Mouse (Mus musculus) limb, embryonic 12.5 days (tissue): ENCODE results near the gene Mms19. TPM values are rescaled to one million over a fixed set of nuclear protein-coding genes. Genes with fewer than 3 reads are reported as not detected.
A peak's percentile ranks its signal among the peaks of the same experiment; 100 is the strongest.

ENCODE experiments used
- ATAC-seq: fragments of 200-750 bp; cut with Nextera tagmentation; 2 replicates; pipeline ENCODE4 v1.8.0; 2017; ENCODE audit warnings: low read depth, moderate TSS enrichment; ENCODE audit not compliant: insufficient number of reproducible peaks, insufficient read depth, low FRiP score, low TSS enrichment
- H3K27ac ChIP-seq: fragments of 300-500 bp; sonication (generic); 2 replicates; pipeline ENCODE4 v1.5.1; 2016; ENCODE audit warnings: mild to moderate bottlenecking, moderate library complexity
- H3K27me3 ChIP-seq: fragments of 300-500 bp; sonication (generic); 2 replicates; pipeline ENCODE4 v1.6.1; 2016; ENCODE audit warnings: mild to moderate bottlenecking, moderate library complexity
- H3K36me3 ChIP-seq: fragments of 300-500 bp; sonication (generic); 2 replicates; pipeline ENCODE4 v1.6.1; 2016; ENCODE audit warnings: mild to moderate bottlenecking, moderate library complexity
- H3K4me1 ChIP-seq: fragments of 300-500 bp; sonication (generic); replicated peaks from 2 replicates; pipeline ENCODE4 v1.6.1; 2016
- H3K4me2 ChIP-seq: fragments of 300-500 bp; sonication (generic); 2 replicates; pipeline ENCODE4 v1.6.1; 2016; ENCODE audit warnings: mild to moderate bottlenecking, moderate library complexity
- H3K4me3 ChIP-seq: fragments of 300-500 bp; sonication (generic); replicated peaks from 2 replicates; pipeline ENCODE4 v1.5.1; 2016; ENCODE audit warnings: mild to moderate bottlenecking
- H3K9ac ChIP-seq: fragments of 300-500 bp; sonication (generic); replicated peaks from 2 replicates; pipeline ENCODE4 v1.6.1; 2016; ENCODE audit warnings: mild to moderate bottlenecking, moderate library complexity
- H3K9me3 ChIP-seq: fragments of 300-500 bp; sonication (generic); 2 replicates; pipeline ENCODE4 v1.6.1; 2016; ENCODE audit warnings: mild to moderate bottlenecking, moderate library complexity
- WGBS: fragments of 180-500 bp; shearing (Covaris S2); methylation state at CpG from one replicate; pipeline ENCODE4 v1.1.7; 2016; 5-methylcytosine and 5-hydroxymethylcytosine counted together
- polyA plus RNA-seq: library from polyadenylated mRNA; unstranded; fragments of >200 nt; fragmentation: Nextera tagmentation; extraction: Ambion mirVana; gene quantifications from 2 replicates; pipeline ENCODE4 v1.2.1, GENCODE M21; 2016

The Mms19 gene
- 41.3 and 42.5 TPM in 2 replicates for polyA plus RNA-seq

GRCm38 (mm10) chr19:41980819-41981594, at the start of gene Mms19:
Gene Mms19, minus strand, starts transcription at chr19:41981157.
- H3K27ac ChIP-seq: peak within 1 kb of the TSS; percentile 88
- peaks cover 46% of the 10 kb centered on the region for H3K4me1 ChIP-seq
- H3K36me3 ChIP-seq: 0 out of 2 replicates have a peak, but pooled peaks cover 3% of the 10 kb centered on the region
- ATAC-seq: peak; percentile 95
- under 1% methylated on average over 62 of the region's 68 CpGs for WGBS
- peak within 1 kb of the TSS; percentile 85 for H3K4me2 ChIP-seq
- peak within 1 kb of the TSS; percentile 80 for H3K9ac ChIP-seq
- peaks cover 6% of the 10 kb centered on the region; the same call in 1 of the 2 replicates for H3K27me3 ChIP-seq
- H3K9me3 ChIP-seq: no peaks in the 10 kb centered on the region
- H3K4me3 ChIP-seq: peak within 1 kb of the TSS; percentile 85

GRCm38 (mm10) chr19:42026158-42026557, 45.2 kb upstream of the Mms19 start:
- Histone ChIP-seq H3K9me3 (no peaks in the 10 kb centered on the region), H3K36me3 (no peaks in the 10 kb centered on the region), H3K27ac (no peak overlapping the region), H3K9ac (no peak overlapping the region), H3K27me3 (no peaks in the 10 kb centered on the region), H3K4me3 (no peak overlapping the region), H3K4me2 (no peak overlapping the region), H3K4me1 (no peaks in the 10 kb centered on the region)
- 0 out of 2 replicates have a peak, but pooled peaks have one; percentile 38 for ATAC-seq
- 6% methylated on average over 5 of the region's 5 CpGs for WGBS

DNA sequence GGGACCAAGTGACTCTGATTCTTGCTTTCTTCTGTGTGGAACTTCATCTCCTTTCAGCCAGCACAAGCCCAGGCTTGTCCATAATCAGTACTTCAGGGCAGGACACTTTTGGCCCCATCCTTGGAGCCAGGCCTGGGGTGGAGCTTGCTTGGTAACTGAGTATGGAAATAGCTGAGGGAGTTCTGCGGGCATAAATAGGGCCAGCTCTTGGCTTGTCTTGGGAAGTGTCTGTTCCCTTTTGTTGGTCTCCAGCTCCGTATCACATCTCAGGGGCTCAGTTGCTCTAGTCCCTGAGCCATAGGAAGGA, 41.5 kb upstream of the Mms19 start:
- no peak overlapping the region for H3K4me2 ChIP-seq
- ATAC-seq: no peak
- 83% methylated on average over 2 of the region's 2 CpGs for WGBS
- H3K9ac ChIP-seq: 0 out of 2 replicates have a peak overlapping the region, but pooled peaks have one; percentile 12
- no peaks in the 10 kb centered on the region for H3K9me3 ChIP-seq
- no peak overlapping the region for H3K27ac ChIP-seq
- H3K27me3 ChIP-seq: no peaks in the 10 kb centered on the region
- no peak overlapping the region for H3K4me3 ChIP-seq
- H3K36me3 ChIP-seq: no peaks in the 10 kb centered on the region
- H3K4me1 ChIP-seq: peaks cover 17% of the 10 kb centered on the region

- Histone ChIP-seq H3K27ac (no peak overlapping the region), H3K27me3 (no peaks in the 10 kb centered on the region), H3K9me3 (no peaks in the 10 kb centered on the region), H3K36me3 (no peaks in the 10 kb centered on the region), H3K4me2 (no peak overlapping the region), H3K9ac (no peak overlapping the region), H3K4me1 (peaks cover 23% of the 10 kb centered on the region), H3K4me3 (no peak overlapping the region)
- no peak for ATAC-seq
- 81% methylated on average over 10 of the region's 10 CpGs for WGBS
These were observed 41.0 kb upstream of the Mms19 start for GRCm38 (mm10) chr19:42021681-42022541.

DNA sequence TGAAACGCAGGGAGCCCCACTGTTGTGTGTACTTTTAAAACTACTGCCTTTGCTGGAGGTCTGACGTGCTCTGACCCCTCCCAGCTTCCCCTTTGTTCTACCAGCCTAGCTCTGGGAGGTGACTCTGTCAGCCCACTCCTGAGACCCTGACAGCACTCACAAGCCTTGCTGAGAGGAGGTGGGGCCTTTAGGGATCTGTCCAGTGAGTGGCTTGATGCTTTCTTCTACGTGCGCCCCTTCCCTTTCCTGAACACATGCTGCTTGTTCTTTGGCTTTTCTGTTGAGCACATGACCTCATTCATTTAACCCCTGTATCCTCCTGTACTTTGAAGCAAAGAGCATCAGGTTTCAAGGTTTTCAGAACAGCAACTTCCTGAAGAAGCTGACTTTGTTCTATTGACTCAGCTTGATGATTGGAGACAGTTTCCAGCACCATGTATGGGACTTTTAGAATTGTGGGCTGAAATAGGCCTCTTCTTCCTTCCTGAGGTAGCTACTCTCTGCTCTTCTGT, 38.1 kb upstream of the Mms19 start:
- H3K4me1 ChIP-seq: peaks cover 41% of the 10 kb centered on the region
- 37% methylated on average over 4 of the region's 4 CpGs for WGBS
- peak overlapping the region; percentile 80 for H3K27ac ChIP-seq
- no peaks in the 10 kb centered on the region for H3K36me3 ChIP-seq
- H3K27me3 ChIP-seq: no peaks in the 10 kb centered on the region
- no peak overlapping the region for H3K4me2 ChIP-seq
- no peaks in the 10 kb centered on the region for H3K9me3 ChIP-seq
- no peak overlapping the region for H3K4me3 ChIP-seq
- H3K9ac ChIP-seq: no peak overlapping the region
- ATAC-seq: no peak

DNA sequence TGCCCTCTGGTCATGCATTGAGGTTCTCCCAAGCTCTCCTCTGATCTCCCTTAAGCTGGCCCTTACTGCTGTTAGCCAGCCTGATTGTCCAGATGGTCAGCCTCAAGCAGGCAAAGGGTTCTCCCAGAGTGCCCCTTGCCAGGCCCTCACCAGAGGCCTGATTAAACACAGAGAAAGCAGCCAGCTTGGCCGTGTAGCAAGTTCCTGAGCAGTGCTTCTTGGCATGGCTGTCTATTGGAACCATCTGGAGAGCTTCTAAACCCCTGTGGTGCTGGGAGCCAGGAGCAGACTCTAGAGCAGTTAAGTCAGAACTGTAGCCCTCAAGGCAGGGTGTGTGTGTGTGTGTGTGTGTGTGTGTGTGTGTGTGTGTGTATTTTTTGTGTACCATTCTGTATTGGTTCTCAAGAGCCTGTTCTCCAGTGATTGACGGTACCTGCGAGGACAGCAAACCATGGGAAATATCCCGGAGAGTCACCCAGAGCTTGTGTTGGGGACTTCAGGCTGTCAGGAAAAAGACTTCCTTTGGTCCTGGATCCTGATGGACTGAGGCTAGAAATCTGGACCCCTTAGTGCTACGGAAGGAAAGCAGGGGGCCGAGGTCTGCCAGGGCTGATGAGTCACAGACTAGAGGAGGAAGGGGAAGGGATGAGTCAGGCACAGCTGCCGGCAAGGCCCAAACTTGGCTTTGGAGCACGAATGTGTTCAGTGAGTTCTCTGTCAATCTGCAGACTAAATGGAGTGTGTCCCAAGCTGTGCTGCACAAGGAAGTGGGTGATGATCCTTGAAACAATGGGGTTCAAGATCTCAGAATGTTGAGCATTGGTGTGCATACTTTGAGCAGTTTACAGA, 36.7 kb upstream of the Mms19 start:
- H3K4me3 ChIP-seq: no peak overlapping the region
- peaks cover 41% of the 10 kb centered on the region for H3K4me1 ChIP-seq
- no peaks in the 10 kb centered on the region for H3K9me3 ChIP-seq
- no peak for ATAC-seq
- peak overlapping the region; percentile 1; the same call in 1 of the 2 replicates for H3K9ac ChIP-seq
- 71% methylated on average over 8 of the region's 8 CpGs for WGBS
- H3K4me2 ChIP-seq: no peak overlapping the region
- H3K27ac ChIP-seq: peak overlapping the region; percentile 80
- no peaks in the 10 kb centered on the region; the same call in 1 of the 2 replicates for H3K36me3 ChIP-seq
- H3K27me3 ChIP-seq: no peaks in the 10 kb centered on the region

- Histone ChIP-seq H3K4me2 (no peak overlapping the region), H3K4me1 (peaks cover 41% of the 10 kb centered on the region), H3K9me3 (no peaks in the 10 kb centered on the region), H3K9ac (peak overlapping the region; percentile 1; the same call in 1 of the 2 replicates), H3K4me3 (no peak overlapping the region), H3K27me3 (no peaks in the 10 kb centered on the region), H3K27ac (peak overlapping the region; percentile 80), H3K36me3 (no peaks in the 10 kb centered on the region; the same call in 1 of the 2 replicates)
- 55% methylated on average over 5 of the region's 5 CpGs for WGBS
- no peak for ATAC-seq
These were observed 35.9 kb upstream of the Mms19 start for GRCm38 (mm10) chr19:42016840-42017239.

- H3K27ac ChIP-seq: peak overlapping the region; percentile 18; the same call in 1 of the 2 replicates
- no peak overlapping the region for H3K9ac ChIP-seq
- no peaks in the 10 kb centered on the region for H3K27me3 ChIP-seq
- 73% methylated on average over 4 of the region's 4 CpGs for WGBS
- no peaks in the 10 kb centered on the region for H3K9me3 ChIP-seq
- peaks cover 41% of the 10 kb centered on the region for H3K4me1 ChIP-seq
- no peaks in the 10 kb centered on the region; the same call in 1 of the 2 replicates for H3K36me3 ChIP-seq
- ATAC-seq: no peak
- H3K4me3 ChIP-seq: no peak overlapping the region
- no peak overlapping the region for H3K4me2 ChIP-seq
These were observed 35.3 kb upstream of the Mms19 start for GRCm38 (mm10) chr19:42016251-42016650.

- H3K4me1 ChIP-seq: peaks cover 41% of the 10 kb centered on the region
- no peak overlapping the region for H3K27ac ChIP-seq
- no peak overlapping the region for H3K4me2 ChIP-seq
- H3K9ac ChIP-seq: no peak overlapping the region
- 87% methylated on average over 6 of the region's 6 CpGs for WGBS
- ATAC-seq: no peak
- no peaks in the 10 kb centered on the region for H3K9me3 ChIP-seq
- H3K4me3 ChIP-seq: no peak overlapping the region
- H3K36me3 ChIP-seq: no peaks in the 10 kb centered on the region; the same call in 1 of the 2 replicates
- no peaks in the 10 kb centered on the region for H3K27me3 ChIP-seq
These were observed 34.0 kb upstream of the Mms19 start for GRCm38 (mm10) chr19:42015001-42015400.

DNA sequence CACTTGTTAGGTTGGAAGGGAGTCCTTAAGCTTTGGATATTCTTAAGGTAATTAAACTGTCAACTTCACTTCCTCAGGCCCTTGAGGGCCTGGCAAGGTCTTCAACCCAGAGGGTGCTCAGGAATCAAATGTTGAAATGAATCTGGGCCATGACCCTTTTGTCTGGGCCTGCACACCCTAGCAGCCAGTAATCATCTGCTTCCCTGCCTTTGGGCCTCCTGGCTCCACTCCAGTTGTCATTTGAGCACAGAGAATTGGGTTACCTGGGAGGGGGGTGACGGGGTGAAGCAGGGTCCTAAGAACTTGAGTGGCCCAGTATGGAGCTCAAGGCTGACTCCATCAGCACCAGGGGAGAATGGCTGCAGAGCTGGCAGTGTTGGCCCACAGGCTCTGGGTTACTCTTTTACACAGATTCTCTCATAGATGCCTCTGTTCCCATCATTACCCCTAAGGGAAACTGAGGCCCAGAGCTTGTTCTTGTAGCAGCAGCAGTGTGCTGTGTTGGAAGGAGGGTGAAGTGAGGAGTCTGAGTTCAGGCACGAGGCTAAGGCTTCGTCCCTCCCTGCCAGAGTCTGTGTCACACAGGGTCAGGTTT, 33.4 kb upstream of the Mms19 start:
- Histone ChIP-seq H3K36me3 (no peaks in the 10 kb centered on the region; the same call in 1 of the 2 replicates), H3K9ac (no peak overlapping the region), H3K9me3 (no peaks in the 10 kb centered on the region), H3K27me3 (no peaks in the 10 kb centered on the region), H3K4me1 (peaks cover 43% of the 10 kb centered on the region), H3K4me2 (no peak overlapping the region), H3K4me3 (no peak overlapping the region), H3K27ac (no peak overlapping the region)
- 83% methylated on average over 3 of the region's 3 CpGs for WGBS
- ATAC-seq: no peak
